In the genomic region with DNA sequence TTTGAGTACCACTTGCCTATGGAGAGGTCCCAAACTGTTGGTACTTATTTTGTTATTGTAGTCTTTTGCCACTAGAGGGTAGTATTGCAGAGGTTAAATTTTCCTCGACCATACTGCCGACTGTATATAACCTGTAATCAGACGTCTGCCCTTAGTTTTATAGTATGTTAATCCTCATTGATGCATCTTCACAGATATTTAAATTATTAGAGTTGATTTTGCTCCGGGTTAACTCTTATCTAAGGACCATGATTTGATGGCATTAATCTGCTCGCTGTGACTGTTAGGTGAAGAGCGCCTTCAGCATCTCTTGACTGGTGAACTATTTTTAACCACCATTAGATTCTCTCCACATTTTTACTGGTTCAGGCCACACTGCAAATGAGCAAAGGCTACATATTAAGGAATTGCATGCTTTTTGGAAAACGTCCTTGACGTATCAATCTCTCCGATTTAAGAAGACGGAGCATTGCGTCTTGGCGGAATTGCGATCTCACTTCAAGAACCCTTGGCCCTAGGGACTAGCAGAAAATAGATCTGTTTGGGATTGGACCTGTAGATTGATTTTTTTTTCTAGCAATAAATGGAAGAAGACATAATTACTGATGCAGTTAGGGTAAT, we compare ENCODE assay signal across 7 mouse cellular contexts. TPM values are rescaled to one million over a fixed set of nuclear protein-coding genes. Genes with fewer than 3 reads are reported as not detected.
DNase-seq lines count a peak whose midpoint lies in the region; TF ChIP-seq lines count a peak whose summit lies in the region.

No protein-coding gene starts in this region.

- H3K9me3 ChIP-seq in CH12.LX (replicated peaks; ENCODE audit: low read length) = no peaks in the 10 kb centered on the region

- dilution Hi-C loops in CH12.LX (cut with MboI; ENCODE audit: extremely low pct_ligation_motif_present, extremely low pct_unique_long_range_greater_than_20kb, low sequenced_read_pairs) = no loop called here

- H3K4me1 ChIP-seq in CH12.LX (ENCODE audit: control insufficient read depth in 1 of 2, insufficient read depth in 2 of 2) = peaks cover 0 to 9% of the 10 kb centered on the region in 2 experiments; a peak in 2 of 4 replicates

- intact Hi-C loops in heart, postnatal 10 days (cut with DNase I) = loop anchor here (1.0 to 5.0 kb wide), 4 partner anchors 23 to 505 kb away; no protein-coding TSS in a partner anchor

- peak overlapping the region in 1 of 3 experiments; percentile 60 for H3K4me3 ChIP-seq in CH12.LX (replicated peaks in 1 of 3; ENCODE audit: low read depth in 2 of 3, low read length in 2 of 3, poor library complexity in 1 of 3)

- TF ChIP-seq POLR2A in CH12.LX (IDR thresholded peaks at IDR 0.05; ENCODE audit: low read depth, low read length) = no peak

- in situ Hi-C loops in CH12.LX (cut with MboI; ENCODE audit: low pct_ligation_motif_present, low pct_unique_long_range_greater_than_20kb, low sequenced_read_pairs) = loop anchor here (10.0 kb wide), 2 partner anchors 371 to 501 kb away; no protein-coding TSS in a partner anchor

- no peaks in the 10 kb centered on the region for H3K36me3 ChIP-seq in CH12.LX (replicated peaks in 1 of 2; ENCODE audit: control insufficient read depth in 1 of 2, insufficient read depth in 1 of 2, low read length in 1 of 2)

- TF ChIP-seq RAD21 in CH12.LX (IDR thresholded peaks at IDR 0.05; ENCODE audit: low read depth, low read length) = peak; percentile 94

- TF ChIP-seq EP300 in CH12.LX (IDR thresholded peaks at IDR 0.05; ENCODE audit: low read length) = no peak

- H3K9ac ChIP-seq in CH12.LX (ENCODE audit: insufficient read depth, low read depth) = no peak overlapping the region; the same call in 1 of the 2 replicates

- peak; percentile 23 to 79; a peak in 3 of 4 replicates for TF ChIP-seq CTCF in CH12.LX (conservative IDR thresholded peaks at IDR 0.05 in 1 of 2, IDR thresholded peaks at IDR 0.05 in 1 of 2; ENCODE audit: low read depth in 2 of 2, low read length in 2 of 2)

- DNase-seq in 416B (ENCODE audit: low read depth) = peak; percentile 88
- peak; percentile 66 for DNase-seq in CH12.LX (ENCODE audit: extremely low read depth)
- peak; percentile 77 for DNase-seq in embryo, embryonic 11 days
- DNase-seq in heart, postnatal 10 days = peak; percentile 51 to 57
- peak; percentile 75 for DNase-seq in lung, postnatal 25 days (ENCODE audit: low spot score)
- DNase-seq in skeletal muscle tissue, adult 2 months (ENCODE audit: low read depth, low spot score) = peak; percentile 43
- no peak for DNase-seq in adrenal gland, postnatal 25 days

- H3K27ac ChIP-seq in CH12.LX (ENCODE audit: insufficient read depth, low read depth) = no peak overlapping the region

- no peaks in the 10 kb centered on the region for H3K79me2 ChIP-seq in CH12.LX (replicated peaks; ENCODE audit: control insufficient read depth, extremely low read depth, insufficient read depth, poor library complexity, severe bottlenecking)

- peak overlapping the region; percentile 52 for H3K4me2 ChIP-seq in CH12.LX (ENCODE audit: insufficient read depth, low read depth, poor library complexity, severe bottlenecking)

- H3K27me3 ChIP-seq in CH12.LX (replicated peaks) = peaks cover 6% of the 10 kb centered on the region

TF ChIP-seq in CH12.LX, 34 proteins besides CTCF, POLR2A, EP300 and RAD21:
- TF ChIP-seq SMC3 (IDR thresholded peaks at IDR 0.05; ENCODE audit: low read depth, low read length) = peak; percentile 64
- no peak for TF ChIP-seq GABPA (IDR thresholded peaks at IDR 0.05; ENCODE audit: insufficient replicate concordance, low read depth, low read length)

RNA-seq across cellular contexts. Expression of a gene that starts 53.3 kb away (rescaled TPM):
- not detected in 2 replicates for total RNA-seq in CH12.LX (2012; rRNA removed)
- not detected in 2 replicates for total RNA-seq in CH12.LX (2014; rRNA removed)
- not detected in 2 replicates for polyA plus RNA-seq in CH12.LX (2012; ENCODE audit: insufficient read length, low read depth)
- total RNA-seq in heart, postnatal 10 days (2021) = 1 to 10 TPM in 1 of 2 experiments, under 1 TPM in 1; 0.37 to 1.8 TPM
- total RNA-seq in adrenal gland, postnatal 25 days (2021) = 4.9 and 5.8 TPM in 2 replicates
